Comparison of ENCODE assay signal across 23 mouse cellular contexts in genomic region chr6:108919372-108919913, GRCm38 (mm10).
DNase-seq lines count a peak whose midpoint lies in the region; ATAC-seq and TF ChIP-seq lines count a peak whose summit lies in the region.
"Had no signal": no experiment of that assay in that cellular context is flagged by ENCODE, and none has a peak within 500 bp of the region (broad histone marks: within the 10 kb centered on the region; RNA-seq: fewer than 3 reads in every experiment).

No protein-coding gene starts in this region.

- no peak for DNase-seq in forebrain, postnatal 0 days
- DNase-seq in midbrain, embryonic 14.5 days, result peak; percentile 30
- DNase-seq in midbrain, embryonic 10.5 days (ENCODE audit: low spot score), result no peak
- DNase-seq in retina, postnatal 1 day, result peak; percentile 15
- no peak for DNase-seq in layer of hippocampus, adult 2 months (ENCODE audit: low spot score in 2 of 2)
- DNase-seq: adrenal gland, postnatal 25 days; cerebellum, adult 9-10 months; heart, postnatal 4 days; kidney, adult 2 months; left cerebral cortex, postnatal 4 days; lung, embryonic 14.5 days; lung, postnatal 36 days; right cerebral cortex, postnatal 14 days had no signal

- H3K36me3 ChIP-seq in forebrain, embryonic 12.5 days (replicated peaks), result no peaks in the 10 kb centered on the region
- no peaks in the 10 kb centered on the region for H3K36me3 ChIP-seq in forebrain, postnatal 0 days (ENCODE audit: insufficient read depth)
- H3K36me3 ChIP-seq in midbrain, embryonic 14.5 days (ENCODE audit: control insufficient read depth, insufficient read depth, low read length), result no peaks in the 10 kb centered on the region
- no peaks in the 10 kb centered on the region for H3K36me3 ChIP-seq in midbrain, embryonic 10.5 days
- no peaks in the 10 kb centered on the region for H3K36me3 ChIP-seq in forebrain, embryonic 16.5 days (ENCODE audit: control insufficient read depth, insufficient read depth)
- H3K36me3 ChIP-seq: embryonic facial prominence, embryonic 12.5 days; heart, embryonic 10.5 days; limb, embryonic 15.5 days had no signal

- no peaks in the 10 kb centered on the region for H3K27me3 ChIP-seq in forebrain, embryonic 12.5 days
- H3K27me3 ChIP-seq in forebrain, postnatal 0 days (ENCODE audit: insufficient read depth, low read length), result no peaks in the 10 kb centered on the region
- H3K27me3 ChIP-seq in midbrain, embryonic 14.5 days (ENCODE audit: control insufficient read depth, insufficient read depth, low read length), result no peaks in the 10 kb centered on the region
- H3K27me3 ChIP-seq in midbrain, embryonic 10.5 days (ENCODE audit: low read depth, poor library complexity, severe bottlenecking), result no peaks in the 10 kb centered on the region
- H3K27me3 ChIP-seq in forebrain, embryonic 16.5 days (replicated peaks; ENCODE audit: control insufficient read depth, insufficient read depth, low read length), result no peaks in the 10 kb centered on the region
- H3K27me3 ChIP-seq: embryonic facial prominence, embryonic 12.5 days; limb, embryonic 15.5 days; megakaryocyte, embryonic 14.5 days had no signal

- WGBS in forebrain, embryonic 12.5 days, result 23% methylated on average over 2 of the region's 2 CpGs
- WGBS in forebrain, postnatal 0 days, result 18% methylated on average over 2 of the region's 2 CpGs
- 28% methylated on average over 2 of the region's 2 CpGs for WGBS in midbrain, embryonic 14.5 days
- WGBS in midbrain, embryonic 10.5 days, result 68% methylated on average over 2 of the region's 2 CpGs
- 8% methylated on average over 2 of the region's 2 CpGs for WGBS in forebrain, embryonic 16.5 days

- 0 out of 2 replicates have a peak overlapping the region, but pooled peaks have one; percentile 25 for H3K27ac ChIP-seq in forebrain, embryonic 12.5 days
- no peak overlapping the region for H3K27ac ChIP-seq in forebrain, postnatal 0 days (ENCODE audit: low read depth, low read length)
- no peak overlapping the region for H3K27ac ChIP-seq in midbrain, embryonic 14.5 days (replicated peaks; ENCODE audit: low read depth, low read length)
- no peak overlapping the region for H3K27ac ChIP-seq in midbrain, embryonic 10.5 days (replicated peaks)
- no peak overlapping the region for H3K27ac ChIP-seq in forebrain, embryonic 16.5 days (ENCODE audit: low read length)
- H3K27ac ChIP-seq in layer of hippocampus, adult 2 months, result no peak overlapping the region
- H3K27ac ChIP-seq: embryonic facial prominence, embryonic 12.5 days; heart, embryonic 10.5 days; kidney, postnatal 0 days; limb, embryonic 15.5 days; liver, embryonic 14.5 days; stomach, postnatal 0 days had no signal

- ATAC-seq in forebrain, embryonic 12.5 days (ENCODE audit: low FRiP score), result peak; percentile 78; the same call in 1 of the 2 replicates
- no peak for ATAC-seq in forebrain, postnatal 0 days
- no peak; the same call in 1 of the 2 replicates for ATAC-seq in midbrain, embryonic 14.5 days (ENCODE audit: low FRiP score, low TSS enrichment)
- ATAC-seq in forebrain, embryonic 16.5 days, result peak; percentile 36; the same call in 1 of the 2 replicates

- H3K4me2 ChIP-seq in forebrain, embryonic 12.5 days, result no peak overlapping the region
- no peak overlapping the region for H3K4me2 ChIP-seq in forebrain, postnatal 0 days (ENCODE audit: low read depth)
- no peak overlapping the region for H3K4me2 ChIP-seq in midbrain, embryonic 14.5 days (ENCODE audit: low read length)
- H3K4me2 ChIP-seq in forebrain, embryonic 16.5 days (ENCODE audit: low read length), result no peak overlapping the region
- H3K4me2 ChIP-seq: embryonic facial prominence, embryonic 12.5 days; limb, embryonic 15.5 days; lung, embryonic 14.5 days had no signal

- no peak overlapping the region for H3K9ac ChIP-seq in forebrain, embryonic 12.5 days
- no peak overlapping the region for H3K9ac ChIP-seq in forebrain, postnatal 0 days
- H3K9ac ChIP-seq in midbrain, embryonic 14.5 days (replicated peaks; ENCODE audit: low read length), result no peak overlapping the region
- no peak overlapping the region for H3K9ac ChIP-seq in forebrain, embryonic 16.5 days (replicated peaks; ENCODE audit: low read depth, low read length)
- H3K9ac ChIP-seq: embryonic facial prominence, embryonic 12.5 days; limb, embryonic 15.5 days; liver, embryonic 14.5 days; lung, embryonic 14.5 days had no signal

- no peak for TF ChIP-seq CTCF in forebrain, postnatal 0 days (IDR thresholded peaks at IDR 0.05; ENCODE audit: low read depth)
- TF ChIP-seq CTCF in layer of hippocampus, adult 2 months (conservative IDR thresholded peaks at IDR 0.05), result no peak

- no peak overlapping the region for H3K4me3 ChIP-seq in forebrain, embryonic 12.5 days (replicated peaks)
- H3K4me3 ChIP-seq in forebrain, postnatal 0 days (ENCODE audit: low read depth, low read length), result no peak overlapping the region
- H3K4me3 ChIP-seq in midbrain, embryonic 14.5 days (replicated peaks; ENCODE audit: low read depth, low read length), result no peak overlapping the region
- H3K4me3 ChIP-seq in midbrain, embryonic 10.5 days, result no peak overlapping the region
- H3K4me3 ChIP-seq in forebrain, embryonic 16.5 days (replicated peaks; ENCODE audit: low read length), result no peak overlapping the region
- H3K4me3 ChIP-seq in layer of hippocampus, adult 2 months, result no peak overlapping the region
- H3K4me3 ChIP-seq: embryonic facial prominence, embryonic 12.5 days; erythroblast, embryonic 14.5 days; heart, embryonic 10.5 days; limb, embryonic 15.5 days; megakaryocyte, embryonic 14.5 days had no signal

- H3K9me3 ChIP-seq in forebrain, embryonic 12.5 days, result no peaks in the 10 kb centered on the region
- no peaks in the 10 kb centered on the region for H3K9me3 ChIP-seq in forebrain, postnatal 0 days (ENCODE audit: low read length)
- no peaks in the 10 kb centered on the region for H3K9me3 ChIP-seq in midbrain, embryonic 14.5 days (ENCODE audit: control insufficient read depth, low read length)
- no peaks in the 10 kb centered on the region for H3K9me3 ChIP-seq in midbrain, embryonic 10.5 days (replicated peaks)
- no peaks in the 10 kb centered on the region for H3K9me3 ChIP-seq in forebrain, embryonic 16.5 days (ENCODE audit: control insufficient read depth, low read length)
- H3K9me3 ChIP-seq: embryonic facial prominence, embryonic 12.5 days; heart, embryonic 10.5 days; limb, embryonic 15.5 days; megakaryocyte, embryonic 14.5 days had no signal

- no peaks in the 10 kb centered on the region; the same call in 1 of the 2 replicates for H3K4me1 ChIP-seq in forebrain, embryonic 12.5 days
- no peaks in the 10 kb centered on the region for H3K4me1 ChIP-seq in forebrain, postnatal 0 days (ENCODE audit: insufficient read depth)
- H3K4me1 ChIP-seq in midbrain, embryonic 14.5 days (ENCODE audit: control insufficient read depth, insufficient read depth, low read length), result no peaks in the 10 kb centered on the region
- H3K4me1 ChIP-seq in midbrain, embryonic 10.5 days, result no peaks in the 10 kb centered on the region
- H3K4me1 ChIP-seq in forebrain, embryonic 16.5 days (replicated peaks; ENCODE audit: control insufficient read depth, insufficient read depth, low read length), result no peaks in the 10 kb centered on the region
- H3K4me1 ChIP-seq: embryonic facial prominence, embryonic 12.5 days; heart, embryonic 10.5 days; limb, embryonic 15.5 days had no signal

Comparison
In these comparisons a context has a peak if more than half of its experiments do, and no peak if none do; other contexts are left out.
1. ATAC-seq: peak in forebrain, embryonic 12.5 days (single experiment) and forebrain, embryonic 16.5 days (single experiment); none in forebrain, postnatal 0 days (single experiment) and midbrain, embryonic 14.5 days (single experiment).
2. DNase-seq: peak in midbrain, embryonic 14.5 days (single experiment) and retina, postnatal 1 day (single experiment); none in forebrain, postnatal 0 days (single experiment), midbrain, embryonic 10.5 days (single experiment) and layer of hippocampus, adult 2 months (0 of 2).